Mouse (Mus musculus): ENCODE data around the gene Themis3.

Themis3 gene

GRCm38 (mm10) chr17:66594435-66594834, at the start of gene Themis3:
Gene Themis3 (minus strand): TSS chr17:66594621.
- no peak for DNase-seq

GRCm38 (mm10) chr17:66637951-66638722, 43.7 kb upstream of the Themis3 start:
- DNase-seq: no peak

DNA sequence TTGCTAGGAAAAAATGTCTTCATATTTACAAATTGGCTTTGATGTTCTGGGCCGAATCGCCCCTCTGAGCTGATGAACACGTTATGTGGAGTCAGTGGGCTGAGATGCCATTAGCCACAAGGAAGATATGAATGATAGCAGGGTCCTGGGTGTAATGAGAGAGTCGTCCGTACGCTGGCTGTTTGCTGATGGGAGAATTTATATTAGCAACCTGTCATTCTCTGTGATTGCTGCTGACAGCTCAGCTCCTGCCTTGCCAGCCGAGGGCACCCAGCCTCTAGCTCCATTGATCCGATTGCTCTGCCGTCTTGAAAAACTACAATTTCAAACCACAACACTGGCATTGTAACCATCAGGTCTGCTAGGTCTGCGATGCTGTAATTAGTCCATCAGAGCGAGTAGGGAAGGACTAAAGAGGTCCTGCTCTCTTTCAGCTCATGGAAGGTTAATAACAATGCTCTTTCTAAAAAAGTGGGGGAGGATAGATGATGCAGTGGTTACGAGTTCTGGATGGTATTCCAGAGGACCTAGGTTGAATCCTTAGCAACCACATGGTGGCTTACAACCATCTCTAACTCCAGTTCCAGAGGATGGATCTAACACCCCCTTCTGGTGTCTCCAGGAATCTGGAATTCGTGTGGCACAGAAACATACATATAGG, 25.7 kb upstream of the Themis3 start:
- no peak for DNase-seq

- DNase-seq: no peak
Measured at GRCm38 (mm10) chr17:66619255-66619826, 24.9 kb upstream of the Themis3 start.

- no peak for DNase-seq
Measured at GRCm38 (mm10) chr17:66610032-66610431, 15.6 kb upstream of the Themis3 start.

GRCm38 (mm10) chr17:66604931-66605330, 10.5 kb upstream of the Themis3 start:
- no peak for DNase-seq

DNA sequence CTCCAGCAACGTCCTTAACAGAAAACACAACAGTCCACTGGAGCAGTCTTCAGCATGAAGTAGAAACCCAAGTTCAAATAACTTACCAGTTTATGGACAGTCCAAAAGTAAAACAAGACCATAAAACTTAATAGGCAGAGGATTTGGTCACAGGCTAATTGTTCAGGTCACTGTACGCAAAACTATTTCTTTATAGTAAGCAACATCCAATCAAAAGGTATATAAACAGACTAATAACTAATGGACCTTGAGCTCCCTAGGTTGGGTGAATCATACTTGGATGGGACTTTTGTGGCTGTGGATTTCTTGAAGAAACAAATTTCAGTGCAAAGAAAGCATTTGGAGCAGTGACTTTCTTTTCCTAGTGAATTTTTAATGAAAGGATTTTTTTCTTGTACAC, 6.8 kb upstream of the Themis3 start:
- no peak for DNase-seq

- DNase-seq: no peak
Measured at GRCm38 (mm10) chr17:66595867-66596266, 1.4 kb upstream of the Themis3 start.

DNA sequence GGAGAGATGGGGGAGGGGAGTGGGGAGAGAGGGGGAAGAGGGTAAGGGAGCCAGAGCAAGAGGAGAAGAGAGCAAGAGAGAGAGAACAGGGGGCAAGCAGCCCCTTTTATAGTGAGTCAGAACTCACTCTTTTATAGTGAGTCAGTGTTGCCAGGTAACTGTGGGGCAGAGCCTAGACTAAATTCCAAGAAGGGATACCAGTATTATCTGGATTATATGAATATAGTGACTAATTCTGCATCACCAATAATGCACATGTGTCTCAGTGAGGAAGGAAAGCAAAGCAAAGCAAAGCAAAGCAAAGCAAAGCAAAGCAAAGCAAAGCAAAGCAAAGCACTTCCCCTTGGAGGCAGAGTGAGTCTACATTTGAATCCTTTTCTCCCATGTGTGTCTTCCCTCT, 835 bp upstream of the Themis3 start:
- no peak for DNase-seq

- DNase-seq: no peak
Measured at GRCm38 (mm10) chr17:66590353-66591075, 3.9 kb downstream of the Themis3 start.

- no peak for DNase-seq
Measured at GRCm38 (mm10) chr17:66589864-66590263, 4.6 kb downstream of the Themis3 start.

GRCm38 (mm10) chr17:66586741-66587140, 7.7 kb downstream of the Themis3 start:
- no peak for DNase-seq

GRCm38 (mm10) chr17:66586078-66586477, 8.3 kb downstream of the Themis3 start:
- no peak for DNase-seq

DNA sequence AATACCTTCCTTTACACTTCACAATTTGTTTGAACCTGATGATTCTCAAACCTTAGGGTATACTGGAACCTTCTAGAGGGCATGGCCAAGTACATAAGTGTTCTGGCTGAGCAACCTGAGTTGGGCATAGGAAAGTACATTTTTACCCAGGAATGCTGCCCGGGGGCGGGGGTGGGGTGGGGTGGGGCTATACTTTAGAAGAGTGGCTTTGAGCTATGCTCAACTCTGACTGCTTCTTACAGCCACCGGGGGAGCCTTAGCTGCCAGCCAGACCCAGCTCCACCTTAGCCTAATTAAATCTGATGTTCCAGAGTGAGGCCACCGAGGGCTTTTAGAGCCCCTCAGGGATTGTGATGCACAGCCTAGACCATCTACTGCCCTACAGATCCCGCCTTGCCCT, 13.4 kb downstream of the Themis3 start:
- no peak for DNase-seq

GRCm38 (mm10) chr17:66578007-66578406, 16.4 kb downstream of the Themis3 start:
- peak; percentile 55 for DNase-seq

GRCm38 (mm10) chr17:66577507-66577906, 16.9 kb downstream of the Themis3 start:
- DNase-seq: no peak

- DNase-seq: no peak
Measured at GRCm38 (mm10) chr17:66572677-66573060, 21.8 kb downstream of the Themis3 start.

DNA sequence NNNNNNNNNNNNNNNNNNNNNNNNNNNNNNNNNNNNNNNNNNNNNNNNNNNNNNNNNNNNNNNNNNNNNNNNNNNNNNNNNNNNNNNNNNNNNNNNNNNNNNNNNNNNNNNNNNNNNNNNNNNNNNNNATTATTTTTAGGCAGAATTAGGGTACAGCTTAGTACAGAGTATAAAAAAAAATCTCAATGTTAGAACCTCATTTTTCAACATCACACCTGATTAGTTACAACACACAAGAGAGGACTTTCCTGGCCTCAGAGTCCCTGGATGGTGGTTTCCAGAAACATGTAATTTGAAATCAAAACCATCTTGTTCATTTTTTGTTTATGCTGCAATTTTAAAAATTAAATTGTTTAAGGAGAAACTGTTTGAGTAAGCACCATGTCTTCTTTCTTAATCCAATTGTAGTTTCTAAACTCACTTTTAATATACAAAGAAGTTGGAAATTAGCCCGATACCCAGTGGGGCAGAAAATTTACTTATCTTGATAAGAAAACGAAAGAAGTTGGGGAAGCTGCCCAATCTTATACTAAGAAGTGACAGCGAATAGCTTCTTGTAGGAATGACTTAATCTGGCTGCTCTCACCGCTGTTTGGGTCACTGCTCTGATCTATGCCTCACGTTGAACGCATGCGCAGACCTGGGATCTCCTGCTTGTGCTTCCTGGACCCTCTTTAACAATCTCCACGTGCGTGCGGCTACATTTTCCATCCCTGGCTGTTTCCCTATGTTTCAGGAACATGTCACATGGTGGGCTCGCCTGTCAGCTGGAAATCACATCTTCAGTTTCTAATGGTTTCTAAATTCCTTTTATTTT, 22.4 kb downstream of the Themis3 start:
- DNase-seq: no peak

DNA sequence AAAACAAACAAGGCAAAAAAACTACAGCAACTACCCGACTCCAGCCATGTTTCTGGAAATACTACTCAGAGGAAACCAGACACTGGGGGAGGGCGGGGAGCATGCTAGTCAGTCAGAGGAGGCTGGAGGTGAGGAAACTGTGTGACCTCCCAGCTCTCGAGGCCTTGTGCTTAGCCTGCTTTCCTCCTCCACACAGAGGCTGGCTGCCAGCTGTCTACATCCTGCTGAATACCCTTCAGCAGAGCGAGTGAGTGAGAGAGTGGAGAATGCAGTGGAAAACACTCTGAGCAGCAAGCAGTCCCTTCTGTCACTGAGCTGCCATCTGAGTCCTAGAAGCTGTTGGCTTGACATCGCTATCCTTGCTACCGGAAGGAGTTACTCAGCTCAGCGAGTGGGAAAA, 30.2 kb downstream of the Themis3 start:
- DNase-seq: peak; percentile 14

DNA sequence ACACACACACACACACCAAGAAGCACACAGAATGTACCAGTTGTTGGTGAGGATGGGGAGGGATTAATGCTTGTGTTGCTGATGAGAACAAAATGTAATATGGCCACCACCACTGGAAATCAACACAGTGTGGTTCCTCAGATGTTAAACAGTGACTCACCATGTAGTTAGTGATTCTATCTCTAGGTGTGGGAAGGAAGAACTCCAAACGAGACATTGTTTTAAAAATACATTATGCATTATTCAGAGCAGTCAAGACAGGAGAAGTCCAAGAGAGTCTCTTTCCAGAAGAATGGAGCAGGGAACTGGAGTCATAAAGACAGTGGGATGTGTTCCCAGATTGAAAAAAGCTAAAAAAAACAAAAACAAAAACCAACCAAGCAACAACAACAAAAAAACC, 30.9 kb downstream of the Themis3 start:
- no peak for DNase-seq

- DNase-seq: no peak
Measured at GRCm38 (mm10) chr17:66561380-66561779, 33.0 kb downstream of the Themis3 start.
